Mouse (Mus musculus) thymus, adult 2 months (tissue): ENCODE data around the gene Zswim1. TPM values are rescaled to one million over a fixed set of nuclear protein-coding genes. Genes with fewer than 3 reads are reported as not detected.
"Not testable (repeated sequence)": the region's sequence is repeated elsewhere in the genome, so short reads cannot be mapped to it uniquely, and the experiment has no call there.

Source experiments
- DNase-seq: peaks from one replicate; pipeline ENCODE4 v3.0.0; 2021
- H3K27ac ChIP-seq: fragments of 200-500 bp; 2 replicates; pipeline ENCODE4 v1.5.1; 2012; ENCODE audit warnings: low read length, control low read depth; ENCODE audit not compliant: control insufficient read depth, insufficient read depth
- H3K27me3 ChIP-seq: fragments of 200-500 bp; 2 replicates; pipeline ENCODE4 v1.6.1; 2012; ENCODE audit warnings: mild to moderate bottlenecking, low read length, moderate library complexity, mixed read lengths; ENCODE audit not compliant: control insufficient read depth, insufficient read depth
- H3K36me3 ChIP-seq: fragments of 200-500 bp; 2 replicates; pipeline ENCODE4 v1.6.1; 2012; ENCODE audit warnings: mild to moderate bottlenecking, low read length, moderate library complexity; ENCODE audit not compliant: control insufficient read depth, insufficient read depth
- H3K4me1 ChIP-seq: fragments of 200-500 bp; replicated peaks from 2 replicates; pipeline ENCODE4 v1.6.1; 2012; ENCODE audit warnings: low read length; ENCODE audit not compliant: control insufficient read depth, insufficient read depth
- H3K4me3 ChIP-seq: fragments of 200-500 bp; 2 replicates; pipeline ENCODE4 v1.5.1; 2012; ENCODE audit warnings: mild to moderate bottlenecking, low read length, control low read depth, moderate library complexity; ENCODE audit not compliant: control insufficient read depth, insufficient read depth
- CTCF ChIP-seq: fragments of 200-500 bp; IDR thresholded peaks from 2 replicates; pipeline ENCODE4 v1.5.1; 2012; ENCODE audit warnings: mild to moderate bottlenecking, control low read depth, low read length, moderate library complexity, borderline replicate concordance; ENCODE audit not compliant: control insufficient read depth, poor library complexity, insufficient read depth; ENCODE audit errors: extremely low read depth
- POLR2A ChIP-seq: fragments of 200-500 bp; IDR thresholded peaks from 2 replicates; pipeline ENCODE4 v1.6.1; 2012; ENCODE audit warnings: mild to moderate bottlenecking, low read length, control low read depth, moderate library complexity; ENCODE audit not compliant: control insufficient read depth, poor library complexity, insufficient read depth; ENCODE audit errors: extremely low read depth
- WGBS: fragments of 180-500 bp; shearing (Covaris S2); methylation state at CpG from one replicate; pipeline ENCODE4 v1.1.7; 2018; 5-methylcytosine and 5-hydroxymethylcytosine counted together
- polyA plus RNA-seq: library from polyadenylated mRNA; depleted of rRNA; stranded (reverse); fragments of >200 nt; gene quantifications from 2 replicates; pipeline ENCODE4 v1.2.3, GENCODE M21; 2012

Zswim1 gene
- polyA plus RNA-seq, 1 experiment = 9.5 TPM

DNA sequence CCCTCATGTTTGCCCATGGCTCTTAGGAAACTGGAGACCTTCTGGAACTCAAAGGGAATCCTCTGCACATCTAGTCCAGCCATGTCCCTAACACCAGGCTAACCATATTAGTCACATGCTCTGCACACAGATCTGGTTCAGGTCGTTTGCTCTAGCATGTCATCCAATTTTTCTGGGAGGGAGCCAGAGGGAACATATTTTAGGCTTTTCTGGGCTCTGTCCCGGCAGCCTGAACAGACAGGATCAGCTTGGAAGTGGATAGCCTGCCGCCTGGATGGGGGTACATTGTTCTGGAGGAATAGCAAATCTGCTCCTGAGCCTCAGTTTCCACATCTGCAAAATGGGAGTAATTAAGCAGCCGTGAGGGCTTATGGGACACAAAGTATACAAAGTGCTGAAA, 38.6 kb downstream of the Zswim1 start:
- H3K4me3 ChIP-seq = no peak overlapping the region
- no peak for DNase-seq
- H3K36me3 ChIP-seq = no peaks in the 10 kb centered on the region
- no peak overlapping the region for H3K27ac ChIP-seq
- H3K4me1 ChIP-seq = peaks cover 17% of the 10 kb centered on the region
- peaks cover 18% of the 10 kb centered on the region for H3K27me3 ChIP-seq
- TF ChIP-seq POLR2A = no peak
- no peak for TF ChIP-seq CTCF
- WGBS = 83% methylated on average over 4 of the region's 4 CpGs

- Histone ChIP-seq H3K27me3 (peaks cover 8% of the 10 kb centered on the region), H3K4me1 (peaks cover 14% of the 10 kb centered on the region), H3K4me3 (no peak overlapping the region), H3K27ac (no peak overlapping the region; the same call in 1 of the 2 replicates), H3K36me3 (no peaks in the 10 kb centered on the region)
- DNase-seq = no peak
- TF ChIP-seq POLR2A (no peak), CTCF (no peak)
- WGBS = 22% methylated on average over 9 of the region's 9 CpGs
Measured at GRCm38 (mm10) chr2:164862179-164862861, 39.8 kb downstream of the Zswim1 start.

DNA sequence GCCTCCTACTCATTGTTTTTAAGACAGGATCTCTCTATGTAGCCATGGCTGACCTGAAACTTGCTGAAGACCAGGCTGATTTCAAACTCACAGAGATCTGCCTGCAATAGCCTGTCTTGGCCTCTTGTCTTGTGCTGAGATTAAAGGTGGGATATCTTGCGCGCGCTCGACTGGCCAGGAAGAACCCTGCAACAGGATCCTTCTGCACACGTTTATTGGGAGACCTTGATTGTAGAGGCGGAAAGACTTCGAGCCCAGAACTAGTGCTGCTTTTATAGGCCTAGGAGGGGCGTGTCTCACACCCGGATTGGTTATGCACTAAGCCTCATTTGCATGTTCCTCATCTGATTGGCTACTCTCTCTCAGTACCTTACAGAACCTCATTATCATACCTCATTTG, 40.9 kb downstream of the Zswim1 start:
- not testable (repeated sequence) for H3K4me1 ChIP-seq, H3K36me3 ChIP-seq, H3K27ac ChIP-seq, H3K27me3 ChIP-seq, H3K4me3 ChIP-seq, DNase-seq
- 94% methylated on average over 9 of the region's 9 CpGs for WGBS

DNA sequence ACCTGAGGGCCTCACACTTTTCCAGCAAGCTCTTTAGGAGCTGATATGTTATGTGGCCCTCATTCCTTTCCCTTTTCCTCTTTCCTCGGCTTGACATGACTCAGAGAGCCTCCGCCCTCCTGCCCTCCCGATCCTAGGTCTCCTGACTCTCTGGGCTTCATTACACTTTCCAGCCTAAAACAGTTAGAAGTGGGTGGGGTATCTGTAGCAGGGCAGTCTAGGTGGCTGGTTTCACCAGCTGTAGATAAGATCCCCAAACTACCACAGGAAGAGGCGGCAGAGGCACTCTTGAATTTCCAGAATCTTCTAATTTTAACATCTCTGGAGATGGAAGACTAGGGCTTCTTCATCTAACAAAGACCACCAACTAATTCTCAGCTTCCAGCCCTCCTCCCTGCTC, 42.1 kb downstream of the Zswim1 start:
- Histone ChIP-seq H3K4me1 (peaks cover 12% of the 10 kb centered on the region), H3K4me3 (no peak overlapping the region)

DNA sequence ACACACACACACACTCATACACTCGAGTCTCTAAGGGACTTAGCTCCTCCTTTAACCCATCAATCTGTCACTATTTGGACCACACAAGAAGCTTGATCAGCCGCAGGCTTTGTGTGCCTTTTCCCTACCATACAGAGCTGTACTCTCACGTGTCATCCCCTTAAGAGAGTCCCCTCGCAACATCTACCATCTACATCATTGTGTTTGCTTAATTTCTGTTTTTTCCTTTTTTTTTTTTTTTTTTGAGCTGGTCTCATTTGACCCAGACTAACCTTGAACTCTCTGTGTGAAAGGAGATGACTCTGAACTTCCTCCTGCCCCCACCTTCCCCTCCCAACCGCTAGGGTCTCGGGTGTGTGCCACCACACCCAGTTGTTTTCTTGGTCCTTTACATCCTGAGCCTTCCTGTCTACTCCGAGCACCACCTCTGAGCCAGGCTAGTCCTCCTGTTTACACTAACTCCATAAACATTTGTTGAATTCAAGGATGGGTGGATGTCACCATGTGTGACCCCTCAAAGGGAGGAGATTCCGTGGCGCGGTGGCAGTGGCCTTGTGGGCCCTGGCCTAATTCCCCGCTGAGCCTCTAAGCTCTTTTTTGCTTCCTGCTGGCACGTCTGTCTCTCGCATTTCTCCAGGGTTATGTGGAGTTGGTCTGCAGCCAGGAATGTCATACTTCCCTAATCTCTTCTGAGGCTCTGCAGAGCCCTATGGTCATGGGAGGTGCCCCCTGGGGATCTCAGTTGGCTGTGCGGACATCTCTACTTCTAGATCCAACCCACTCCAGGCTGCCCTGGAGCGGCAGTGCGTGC, 44.5 kb downstream of the Zswim1 start:
- no peaks in the 10 kb centered on the region for H3K27me3 ChIP-seq
- WGBS = 53% methylated on average over 16 of the region's 16 CpGs
- no peaks in the 10 kb centered on the region for H3K36me3 ChIP-seq
- DNase-seq = no peak
- peaks cover 12% of the 10 kb centered on the region for H3K4me1 ChIP-seq
- TF ChIP-seq POLR2A = no peak
- TF ChIP-seq CTCF = no peak
- peak overlapping the region; percentile 29; the same call in 1 of the 2 replicates for H3K27ac ChIP-seq
- H3K4me3 ChIP-seq = no peak overlapping the region

More for the DNA sequence above, 42.1 kb downstream of the Zswim1 start:
- DNase-seq = no peak
- 78% methylated on average over 4 of the region's 4 CpGs for WGBS
- Histone ChIP-seq H3K36me3 (no peaks in the 10 kb centered on the region), H3K27me3 (peaks cover 2% of the 10 kb centered on the region; the same call in 1 of the 2 replicates), H3K27ac (no peak overlapping the region)
- TF ChIP-seq POLR2A = no peak

- DNase-seq = no peak
- H3K27ac ChIP-seq = no peak overlapping the region
- no peak overlapping the region for H3K4me3 ChIP-seq
- no peaks in the 10 kb centered on the region for H3K36me3 ChIP-seq
- WGBS = 91% methylated on average over 7 of the region's 7 CpGs
- peaks cover 12% of the 10 kb centered on the region for H3K4me1 ChIP-seq
- no peaks in the 10 kb centered on the region for H3K27me3 ChIP-seq
- TF ChIP-seq CTCF (peak; percentile 75; the same call in 1 of the 2 replicates), POLR2A (no peak)
Measured at GRCm38 (mm10) chr2:164867566-164867965, 45.1 kb downstream of the Zswim1 start.

DNA sequence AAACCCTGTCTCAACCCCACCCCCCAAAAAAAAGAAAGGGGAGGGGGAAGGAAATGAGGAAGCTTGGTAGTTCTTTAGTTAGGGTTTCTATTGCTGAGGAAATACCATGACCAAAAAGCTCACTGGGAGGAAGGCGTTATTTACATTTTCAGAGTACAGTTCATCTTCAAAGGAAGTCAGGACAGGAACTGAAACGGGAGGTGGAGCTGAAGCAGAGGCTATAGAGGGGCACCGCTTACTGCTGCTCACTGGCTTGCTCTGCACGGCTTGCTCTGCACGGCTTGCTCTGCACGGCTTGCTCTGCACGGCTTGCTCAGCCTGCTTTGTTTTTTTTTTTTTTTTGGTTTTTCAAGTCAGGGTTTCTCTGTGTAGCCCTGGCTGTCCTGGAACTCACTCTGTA, 46.0 kb downstream of the Zswim1 start:
- Histone ChIP-seq H3K36me3 (no peaks in the 10 kb centered on the region), H3K4me1 (peaks cover 12% of the 10 kb centered on the region), H3K27ac (no peak overlapping the region; the same call in 1 of the 2 replicates), H3K27me3 (no peaks in the 10 kb centered on the region), H3K4me3 (no peak overlapping the region)
- 25% methylated on average over 7 of the region's 7 CpGs for WGBS
- TF ChIP-seq CTCF (no peak), POLR2A (no peak)
- no peak for DNase-seq
